Mouse (Mus musculus) megakaryocyte, adult 5-6 weeks (primary cell): ENCODE results near the gene Epha3. TPM values are rescaled to one million over a fixed set of nuclear protein-coding genes. Genes with fewer than 3 reads are reported as not detected.

Experiments used
- ATAC-seq: 2 replicates; pipeline ENCODE4 v1.8.0; 2016; ENCODE audit warnings: mild to moderate bottlenecking, inconsistent platforms; ENCODE audit not compliant: poor library complexity, severe bottlenecking
- total RNA-seq, 2 experiments: library from RNA; stranded (forward) in 1 of 2; stranded (reverse) in 1 of 2; fragments of 153-499, 151-499 nt in 1 of 2; fragments of 221-1000, 200-1000 nt in 1 of 2; gene quantifications; 2 replicates each; pipeline versions ENCODE4 v1.2.3 to v1.2.4; 2015 to 2017

Gene Epha3
- not detected in 2 replicates for total RNA-seq (2015)
- 0.18 TPM in 1 of 2 replicates, not detected in the other for total RNA-seq (2017)

- ATAC-seq, result peak; percentile 57
Measured at GRCm38 (mm10) chr16:63863913-63864330, at the start of gene Epha3. TSS of gene Epha3 (minus strand) at chr16:63864175.

- ATAC-seq, result no peak
Measured at GRCm38 (mm10) chr16:63903425-63903824, 39.5 kb upstream of the Epha3 start.

- ATAC-seq, result no peak
Measured at GRCm38 (mm10) chr16:63881190-63881589, 17.2 kb upstream of the Epha3 start.

- ATAC-seq, result peak; percentile 70
Measured at GRCm38 (mm10) chr16:63872313-63872712, 8.3 kb upstream of the Epha3 start.

GRCm38 (mm10) chr16:63864463-63864976, 545 bp upstream of the Epha3 start:
- ATAC-seq, result no peak

GRCm38 (mm10) chr16:63863181-63863580, 794 bp downstream of the Epha3 start:
- no peak for ATAC-seq

- no peak for ATAC-seq
Measured at GRCm38 (mm10) chr16:63857561-63857960, 6.4 kb downstream of the Epha3 start.

GRCm38 (mm10) chr16:63856658-63857552, 7.1 kb downstream of the Epha3 start:
- ATAC-seq, result no peak

GRCm38 (mm10) chr16:63850297-63850696, 13.7 kb downstream of the Epha3 start:
- no peak for ATAC-seq

GRCm38 (mm10) chr16:63842911-63843310, 21.1 kb downstream of the Epha3 start:
- ATAC-seq, result no peak

GRCm38 (mm10) chr16:63837466-63837865, 26.5 kb downstream of the Epha3 start:
- no peak for ATAC-seq

GRCm38 (mm10) chr16:63821164-63821563, 42.8 kb downstream of the Epha3 start:
- no peak for ATAC-seq

- ATAC-seq, result no peak
Measured at GRCm38 (mm10) chr16:63817606-63818005, 46.4 kb downstream of the Epha3 start.

- ATAC-seq, result no peak
Measured at GRCm38 (mm10) chr16:63816672-63817071, 47.3 kb downstream of the Epha3 start.

- no peak for ATAC-seq
Measured at GRCm38 (mm10) chr16:63809871-63810270, 54.1 kb downstream of the Epha3 start.

- no peak for ATAC-seq
Measured at GRCm38 (mm10) chr16:63808991-63809390, 55.0 kb downstream of the Epha3 start.

GRCm38 (mm10) chr16:63806437-63807129, 57.4 kb downstream of the Epha3 start:
- ATAC-seq, result no peak

- no peak for ATAC-seq
Measured at GRCm38 (mm10) chr16:63806025-63806424, 58.0 kb downstream of the Epha3 start.

GRCm38 (mm10) chr16:63801436-63801835, 62.5 kb downstream of the Epha3 start:
- no peak for ATAC-seq

GRCm38 (mm10) chr16:63798341-63798740, 65.6 kb downstream of the Epha3 start:
- ATAC-seq, result no peak

- no peak for ATAC-seq
Measured at GRCm38 (mm10) chr16:63794292-63794691, 69.7 kb downstream of the Epha3 start.

GRCm38 (mm10) chr16:63793805-63794204, 70.2 kb downstream of the Epha3 start:
- ATAC-seq, result no peak
